Mouse (Mus musculus) liver, embryonic 15.5 days (tissue): ENCODE results near the gene Ntn3. TPM values are rescaled to one million over a fixed set of nuclear protein-coding genes. Genes with fewer than 3 reads are reported as not detected.
A peak's percentile ranks its signal among the peaks of the same experiment; 100 is the strongest.

ENCODE experiments used
- ATAC-seq: fragments of 200-750 bp; cut with Nextera tagmentation; 2 replicates; pipeline ENCODE4 v1.8.0; 2017; ENCODE audit warnings: moderate number of reproducible peaks, mild to moderate bottlenecking, moderate library complexity; ENCODE audit not compliant: insufficient read depth
- H3K27ac ChIP-seq: fragments of 300-500 bp; sonication (generic); replicated peaks from 2 replicates; pipeline ENCODE4 v1.5.1; 2015; ENCODE audit warnings: mild to moderate bottlenecking, inconsistent platforms
- H3K27me3 ChIP-seq: fragments of 300-500 bp; sonication (generic); 2 replicates; pipeline ENCODE4 v1.6.1; 2015; ENCODE audit warnings: mild to moderate bottlenecking, inconsistent platforms
- H3K36me3 ChIP-seq: fragments of 300-500 bp; sonication (generic); replicated peaks from 2 replicates; pipeline ENCODE4 v1.6.1; 2015; ENCODE audit warnings: moderate library complexity, mild to moderate bottlenecking, inconsistent platforms
- H3K4me1 ChIP-seq: fragments of 300-500 bp; sonication (generic); replicated peaks from 2 replicates; pipeline ENCODE4 v1.6.1; 2015; ENCODE audit warnings: inconsistent platforms
- H3K4me2 ChIP-seq: fragments of 300-500 bp; sonication (generic); 2 replicates; pipeline ENCODE4 v1.6.1; 2015; ENCODE audit warnings: moderate library complexity, mild to moderate bottlenecking, inconsistent platforms
- H3K4me3 ChIP-seq: fragments of 300-500 bp; sonication (generic); replicated peaks from 2 replicates; pipeline ENCODE4 v1.5.1; 2015; ENCODE audit warnings: mild to moderate bottlenecking, inconsistent platforms
- H3K9ac ChIP-seq: fragments of 300-500 bp; sonication (generic); 2 replicates; pipeline ENCODE4 v1.6.1; 2015; ENCODE audit warnings: moderate library complexity, mild to moderate bottlenecking, inconsistent platforms
- H3K9me3 ChIP-seq: fragments of 300-500 bp; sonication (generic); replicated peaks from 2 replicates; pipeline ENCODE4 v1.6.1; 2016; ENCODE audit warnings: inconsistent platforms
- WGBS: fragments of 180-500 bp; shearing (Covaris S2); methylation state at CpG from one replicate; pipeline ENCODE4 v1.1.7; 2015; ENCODE audit warnings: mixed read lengths; ENCODE audit not compliant: insufficient replicate concordance; 5-methylcytosine and 5-hydroxymethylcytosine counted together
- polyA plus RNA-seq: library from polyadenylated mRNA; unstranded; fragments of >200 nt; fragmentation: Nextera tagmentation; extraction: Ambion mirVana; gene quantifications from 2 replicates; pipeline ENCODE4 v1.2.1, GENCODE M21; 2015

Ntn3 gene
- polyA plus RNA-seq, 1 experiment from 2014 or later = 1.1 TPM

GRCm38 (mm10) chr17:24211631-24212440 is 2.5 kb upstream of the Ntn3 start:
- ATAC-seq = no peak
- WGBS = 7% methylated on average over 37 of the region's 37 CpGs

GRCm38 (mm10) chr17:24210591-24210990 is 1.3 kb upstream of the Ntn3 start:
- H3K36me3 ChIP-seq = peaks cover 11% of the 10 kb centered on the region
- no peak overlapping the region for H3K4me3 ChIP-seq
- peak overlapping the region; percentile 14; the same call in 1 of the 2 replicates for H3K9ac ChIP-seq
- H3K4me1 ChIP-seq = peaks cover 80% of the 10 kb centered on the region
- no peaks in the 10 kb centered on the region for H3K9me3 ChIP-seq
- WGBS = 57% methylated on average over 3 of the region's 3 CpGs
- H3K4me2 ChIP-seq = peak overlapping the region; percentile 100; the same call in 1 of the 2 replicates
- no peak for ATAC-seq
- H3K27me3 ChIP-seq = peaks cover 64% of the 10 kb centered on the region
- H3K27ac ChIP-seq = no peak overlapping the region

More at GRCm38 (mm10) chr17:24211631-24212440, 2.5 kb upstream of the Ntn3 start:
- Histone ChIP-seq H3K27me3 (peaks cover 55% of the 10 kb centered on the region), H3K4me3 (peak overlapping the region; percentile 55), H3K27ac (0 out of 2 replicates have a peak overlapping the region, but pooled peaks have one; percentile 31), H3K9ac (peak overlapping the region; percentile 61), H3K36me3 (peaks cover 24% of the 10 kb centered on the region), H3K4me2 (peak overlapping the region; percentile 94), H3K4me1 (peaks cover 70% of the 10 kb centered on the region), H3K9me3 (no peaks in the 10 kb centered on the region)

GRCm38 (mm10) chr17:24209916-24210240 is 547 bp upstream of the Ntn3 start:
- ATAC-seq = no peak
- H3K9ac ChIP-seq = peak overlapping the region; percentile 83
- 60% methylated on average over 3 of the region's 3 CpGs for WGBS

GRCm38 (mm10) chr17:24208641-24209042 is 689 bp downstream of the Ntn3 start:
- WGBS = 6% methylated on average over 29 of the region's 29 CpGs
- H3K4me3 ChIP-seq = peak overlapping the region; percentile 80
- H3K4me1 ChIP-seq = peaks cover 97% of the 10 kb centered on the region
- H3K9me3 ChIP-seq = no peaks in the 10 kb centered on the region
- peak overlapping the region; percentile 100 for H3K4me2 ChIP-seq
- H3K27me3 ChIP-seq = peaks cover 64% of the 10 kb centered on the region
- ATAC-seq = peak; percentile 2
- H3K9ac ChIP-seq = peak overlapping the region; percentile 83
- no peaks in the 10 kb centered on the region for H3K36me3 ChIP-seq
- peak overlapping the region; percentile 99 for H3K27ac ChIP-seq

More at GRCm38 (mm10) chr17:24209916-24210240, 547 bp upstream of the Ntn3 start:
- Histone ChIP-seq H3K4me2 (peak overlapping the region; percentile 100), H3K9me3 (no peaks in the 10 kb centered on the region), H3K27me3 (peaks cover 64% of the 10 kb centered on the region), H3K4me3 (peak overlapping the region; percentile 80), H3K4me1 (peaks cover 87% of the 10 kb centered on the region), H3K27ac (peak overlapping the region; percentile 99), H3K36me3 (peaks cover 4% of the 10 kb centered on the region)

GRCm38 (mm10) chr17:24207768-24208640 is 1.3 kb downstream of the Ntn3 start:
- 71% methylated on average over 34 of the region's 34 CpGs for WGBS
- peak overlapping the region; percentile 83 for H3K9ac ChIP-seq
- H3K27ac ChIP-seq = peak overlapping the region; percentile 99
- no peak for ATAC-seq
- peak overlapping the region; percentile 100 for H3K4me2 ChIP-seq
- peaks cover 100% of the 10 kb centered on the region for H3K4me1 ChIP-seq
- no peaks in the 10 kb centered on the region for H3K36me3 ChIP-seq
- H3K27me3 ChIP-seq = peaks cover 61% of the 10 kb centered on the region
- H3K4me3 ChIP-seq = peak overlapping the region; percentile 80
- H3K9me3 ChIP-seq = no peaks in the 10 kb centered on the region

GRCm38 (mm10) chr17:24206451-24207351 is 2.6 kb downstream of the Ntn3 start:
- Histone ChIP-seq H3K27ac (peak overlapping the region; percentile 99), H3K9me3 (no peaks in the 10 kb centered on the region), H3K4me1 (peaks cover 100% of the 10 kb centered on the region), H3K4me2 (peak overlapping the region; percentile 100), H3K9ac (peak overlapping the region; percentile 86), H3K4me3 (peak overlapping the region; percentile 80), H3K36me3 (0 out of 2 replicates have a peak, but pooled peaks cover 6% of the 10 kb centered on the region), H3K27me3 (peaks cover 49% of the 10 kb centered on the region)
- peak; percentile 29 for ATAC-seq
- 5% methylated on average over 62 of the region's 62 CpGs for WGBS

GRCm38 (mm10) chr17:24205908-24206361 is 3.4 kb downstream of the Ntn3 start:
- no peaks in the 10 kb centered on the region for H3K9me3 ChIP-seq
- peak overlapping the region; percentile 99 for H3K27ac ChIP-seq
- H3K36me3 ChIP-seq = peaks cover 10% of the 10 kb centered on the region; the same call in 1 of the 2 replicates
- ATAC-seq = peak; percentile 17
- peak overlapping the region; percentile 100 for H3K4me2 ChIP-seq
- peaks cover 100% of the 10 kb centered on the region for H3K4me1 ChIP-seq
- peak overlapping the region; percentile 80 for H3K4me3 ChIP-seq
- H3K27me3 ChIP-seq = peaks cover 41% of the 10 kb centered on the region
- WGBS = 4% methylated on average over 15 of the region's 15 CpGs
- H3K9ac ChIP-seq = peak overlapping the region; percentile 86

- Histone ChIP-seq H3K4me2 (peak within 1 kb of the TSS; percentile 100), H3K27ac (peak within 1 kb of the TSS; percentile 99), H3K4me1 (peaks cover 100% of the 10 kb centered on the region), H3K9me3 (no peaks in the 10 kb centered on the region), H3K9ac (peak within 1 kb of the TSS; percentile 86), H3K27me3 (peaks cover 35% of the 10 kb centered on the region), H3K36me3 (peaks cover 11% of the 10 kb centered on the region; the same call in 1 of the 2 replicates), H3K4me3 (peak within 1 kb of the TSS; percentile 80)
- under 1% methylated on average over 65 of the region's 65 CpGs for WGBS
- peak; percentile 49 for ATAC-seq
Observed at GRCm38 (mm10) chr17:24205284-24205888, 3.9 kb downstream of the Ntn3 start, which contains the start of gene Tbc1d24. TSS of gene Tbc1d24 (minus strand) at chr17:24205562.

- H3K4me1 ChIP-seq = peaks cover 100% of the 10 kb centered on the region
Observed at GRCm38 (mm10) chr17:24204846-24205245, 4.5 kb downstream of the Ntn3 start.

More at GRCm38 (mm10) chr17:24204846-24205245, 4.5 kb downstream of the Ntn3 start:
- Histone ChIP-seq H3K27ac (peak overlapping the region; percentile 99), H3K27me3 (peaks cover 31% of the 10 kb centered on the region), H3K9ac (peak overlapping the region; percentile 86), H3K4me3 (peak overlapping the region; percentile 80), H3K9me3 (no peaks in the 10 kb centered on the region), H3K36me3 (peaks cover 11% of the 10 kb centered on the region; the same call in 1 of the 2 replicates), H3K4me2 (peak overlapping the region; percentile 100)
- ATAC-seq = no peak
- WGBS = 5% methylated on average over 7 of the region's 7 CpGs
